Mouse (Mus musculus): ENCODE results near the gene Nt5c1a.

Gene Nt5c1a

GRCm38 (mm10) chr4:123248971-123249567 lies 47.8 kb downstream of the Nt5c1a start:
- no peak for DNase-seq

- DNase-seq, result no peak
Observed at GRCm38 (mm10) chr4:123252214-123252613, 50.9 kb downstream of the Nt5c1a start.

GRCm38 (mm10) chr4:123254617-123255016 lies 53.3 kb downstream of the Nt5c1a start:
- peak; percentile 49 for DNase-seq

GRCm38 (mm10) chr4:123260071-123260746 lies 58.9 kb downstream of the Nt5c1a start:
- DNase-seq, result no peak

GRCm38 (mm10) chr4:123261721-123262401 lies 60.6 kb downstream of the Nt5c1a start, which contains the start of gene Pabpc4:
Gene Pabpc4, plus strand, starts transcription at chr4:123262351.
- no peak for DNase-seq

Measured in kidney, postnatal 14 days (tissue).